Mouse (Mus musculus) limb, embryonic 10.5 days (tissue): ENCODE measurements around the gene Smtnl2. TPM values are rescaled to one million over a fixed set of nuclear protein-coding genes. Genes with fewer than 3 reads are reported as not detected.
A peak's percentile ranks its signal among the peaks of the same experiment; 100 is the strongest.
"Not testable (repeated sequence)": the region's sequence is repeated elsewhere in the genome, so short reads cannot be mapped to it uniquely, and the experiment has no call there.

Source experiments
- DNase-seq: peaks from one replicate; pipeline ENCODE4 v3.0.0-alpha.2; 2017; ENCODE audit warnings: low spot score
- H3K27ac ChIP-seq: fragments of 300-500 bp; sonication (generic); 2 replicates; pipeline ENCODE4 v1.5.1; 2016; ENCODE audit warnings: mild to moderate bottlenecking
- H3K27me3 ChIP-seq: fragments of 300-500 bp; sonication (generic); 2 replicates; pipeline ENCODE4 v1.6.1; 2016; ENCODE audit warnings: low read depth, mild to moderate bottlenecking; ENCODE audit not compliant: poor library complexity, severe bottlenecking
- H3K36me3 ChIP-seq: fragments of 300-500 bp; sonication (generic); 2 replicates; pipeline ENCODE4 v1.6.1; 2016; ENCODE audit warnings: mild to moderate bottlenecking, moderate library complexity
- H3K4me1 ChIP-seq: fragments of 300-500 bp; sonication (generic); 2 replicates; pipeline ENCODE4 v1.6.1; 2016
- H3K4me3 ChIP-seq: fragments of 300-500 bp; sonication (generic); 2 replicates; pipeline ENCODE4 v1.5.1; 2016; ENCODE audit warnings: mild to moderate bottlenecking, moderate library complexity
- H3K9me3 ChIP-seq: fragments of 300-500 bp; sonication (generic); replicated peaks from 2 replicates; pipeline ENCODE4 v1.6.1; 2016; ENCODE audit warnings: mild to moderate bottlenecking
- WGBS: fragments of 180-500 bp; shearing (Covaris S2); methylation state at CpG from one replicate; pipeline ENCODE4 v1.1.7; 2016; 5-methylcytosine and 5-hydroxymethylcytosine counted together
- polyA plus RNA-seq: library from polyadenylated mRNA; unstranded; fragments of >200 nt; fragmentation: Nextera tagmentation; extraction: Ambion mirVana; gene quantifications from 2 replicates; pipeline ENCODE4 v1.2.1, GENCODE M21; 2016

Smtnl2 gene
- polyA plus RNA-seq = 11.7 and 14.2 TPM in 2 replicates

DNA sequence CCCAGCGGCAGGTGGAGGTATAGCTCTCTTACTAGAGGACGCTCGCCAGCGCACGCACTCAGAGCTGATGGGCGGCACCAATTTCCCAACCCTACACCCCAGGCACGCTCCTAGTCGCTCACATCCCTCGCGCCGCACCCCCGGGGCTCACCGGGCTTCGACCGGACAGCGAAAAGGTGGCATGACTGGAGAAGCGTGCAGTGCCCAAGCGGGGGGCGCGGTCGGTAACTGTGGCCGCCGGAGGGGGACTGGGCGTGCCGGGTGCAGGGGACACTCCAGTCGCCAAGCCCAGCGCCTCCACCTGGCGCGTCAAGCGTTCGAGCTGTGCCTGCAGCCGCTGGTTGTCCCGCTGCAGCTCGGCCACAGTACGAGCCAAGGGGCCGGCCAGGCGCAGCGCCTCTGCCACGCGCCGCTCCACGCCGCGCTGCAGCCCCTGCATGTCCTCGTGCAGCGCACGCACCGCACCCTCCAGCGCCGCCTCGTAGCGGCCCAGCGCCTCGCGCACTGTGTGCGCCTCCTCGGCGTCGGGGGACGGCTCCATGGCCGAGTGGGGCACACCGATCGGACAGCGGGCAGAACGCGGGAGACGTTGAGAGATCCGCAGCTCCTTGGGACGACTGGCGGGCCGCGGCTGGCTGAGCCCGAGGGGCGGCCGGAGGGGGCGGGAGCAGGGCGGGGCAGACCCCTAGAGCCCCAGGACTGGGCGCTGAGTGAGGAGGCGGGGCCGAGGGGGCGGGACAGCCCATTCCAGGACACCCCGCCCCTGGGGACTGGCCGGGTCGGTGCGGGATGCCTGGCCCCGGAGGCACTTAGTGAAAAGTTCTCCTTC lies at the start of gene Smtnl2:
TSS of gene Smtnl2 (minus strand) at position 621 of the 829 bp plus-strand sequence.
- peak within 1 kb of the TSS; percentile 82 for H3K4me3 ChIP-seq
- peaks cover 78% of the 10 kb centered on the region for H3K27me3 ChIP-seq
- DNase-seq = peak; percentile 90
- peak within 1 kb of the TSS; percentile 82 for H3K27ac ChIP-seq
- peaks cover 53% of the 10 kb centered on the region for H3K4me1 ChIP-seq
- under 1% methylated on average over 85 of the region's 86 CpGs for WGBS
- H3K36me3 ChIP-seq = no peaks in the 10 kb centered on the region
- no peaks in the 10 kb centered on the region for H3K9me3 ChIP-seq

DNA sequence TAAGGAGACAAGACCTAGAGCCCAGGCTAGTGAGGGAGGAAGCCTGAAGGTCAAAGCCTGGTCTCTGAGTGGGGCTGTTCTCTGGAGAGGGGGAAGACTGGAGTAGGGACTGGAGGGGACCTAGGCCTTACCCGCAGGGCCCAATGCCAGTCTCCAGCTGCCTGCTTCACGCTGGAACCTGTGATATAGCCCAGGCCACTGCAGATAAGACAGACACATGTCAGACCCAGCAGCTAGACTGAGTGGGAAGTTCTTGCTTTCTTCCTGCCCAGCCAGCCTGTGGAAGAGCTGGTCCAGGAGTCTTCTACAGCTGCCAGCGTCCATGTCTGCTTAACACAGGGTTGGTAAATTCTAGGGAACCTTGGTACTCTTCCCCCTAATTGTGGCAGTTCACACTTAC lies 47.0 kb upstream of the Smtnl2 start:
- 80% methylated on average over 3 of the region's 3 CpGs for WGBS
- peak overlapping the region; percentile 42 for H3K27ac ChIP-seq
- no peaks in the 10 kb centered on the region for H3K9me3 ChIP-seq
- H3K4me1 ChIP-seq = peaks cover 17% of the 10 kb centered on the region
- no peaks in the 10 kb centered on the region for H3K27me3 ChIP-seq
- no peak overlapping the region for H3K4me3 ChIP-seq
- no peaks in the 10 kb centered on the region for H3K36me3 ChIP-seq
- no peak for DNase-seq

DNA sequence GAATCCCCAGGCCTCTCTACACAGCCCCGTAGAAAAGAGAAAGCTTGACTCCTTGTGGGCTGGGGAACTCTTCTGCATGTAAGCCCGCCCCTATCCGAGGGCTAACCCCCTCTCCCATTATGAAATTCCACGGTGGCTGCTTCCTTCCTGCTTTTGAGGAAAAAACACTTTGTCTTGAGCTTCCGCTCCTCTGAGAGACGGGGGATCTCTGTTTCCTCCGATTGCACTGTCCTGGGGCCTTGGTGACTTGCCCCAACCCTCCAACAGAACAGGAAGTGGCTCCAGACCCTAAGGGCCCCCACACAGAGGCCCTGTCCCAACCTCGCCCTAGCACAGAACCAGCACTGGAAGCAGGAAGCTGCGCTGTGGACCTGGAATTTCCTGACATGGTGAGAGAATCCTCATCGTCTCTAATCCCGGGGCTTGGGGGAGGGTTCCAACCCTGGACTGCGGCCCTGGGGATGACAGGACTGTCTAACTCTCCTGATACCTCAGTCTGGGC lies 46.5 kb upstream of the Smtnl2 start:
- peak overlapping the region; percentile 42 for H3K27ac ChIP-seq
- H3K4me1 ChIP-seq = peaks cover 17% of the 10 kb centered on the region
- no peak overlapping the region for H3K4me3 ChIP-seq
- H3K9me3 ChIP-seq = no peaks in the 10 kb centered on the region
- no peaks in the 10 kb centered on the region for H3K27me3 ChIP-seq
- no peak for DNase-seq
- WGBS = 74% methylated on average over 12 of the region's 12 CpGs
- peaks cover 4% of the 10 kb centered on the region for H3K36me3 ChIP-seq

DNA sequence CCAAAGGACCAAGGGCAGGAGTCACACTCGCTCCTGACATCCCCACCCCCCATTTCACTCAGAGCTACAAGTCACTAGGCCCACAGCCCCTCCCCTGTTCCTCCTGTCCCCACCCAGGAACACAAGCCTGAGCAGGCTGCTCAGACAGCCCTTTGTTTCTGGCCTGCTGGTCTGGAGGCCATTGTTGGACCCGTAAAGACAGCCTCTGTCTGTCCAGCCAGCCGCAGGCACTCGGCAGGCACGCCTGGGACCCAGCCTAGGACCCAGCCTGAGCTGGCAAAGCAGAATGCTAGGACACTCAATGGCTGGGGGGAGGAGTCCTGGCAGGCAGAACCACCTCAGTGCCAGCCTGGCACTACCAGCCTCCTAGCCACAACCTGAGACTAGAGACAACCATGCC lies 44.2 kb upstream of the Smtnl2 start:
- WGBS = 69% methylated on average over 5 of the region's 5 CpGs
- no peak for DNase-seq
- Histone ChIP-seq H3K9me3 (no peaks in the 10 kb centered on the region), H3K27ac (peak overlapping the region; percentile 61), H3K4me1 (peaks cover 21% of the 10 kb centered on the region), H3K4me3 (no peak overlapping the region), H3K36me3 (peaks cover 27% of the 10 kb centered on the region), H3K27me3 (no peaks in the 10 kb centered on the region)

DNA sequence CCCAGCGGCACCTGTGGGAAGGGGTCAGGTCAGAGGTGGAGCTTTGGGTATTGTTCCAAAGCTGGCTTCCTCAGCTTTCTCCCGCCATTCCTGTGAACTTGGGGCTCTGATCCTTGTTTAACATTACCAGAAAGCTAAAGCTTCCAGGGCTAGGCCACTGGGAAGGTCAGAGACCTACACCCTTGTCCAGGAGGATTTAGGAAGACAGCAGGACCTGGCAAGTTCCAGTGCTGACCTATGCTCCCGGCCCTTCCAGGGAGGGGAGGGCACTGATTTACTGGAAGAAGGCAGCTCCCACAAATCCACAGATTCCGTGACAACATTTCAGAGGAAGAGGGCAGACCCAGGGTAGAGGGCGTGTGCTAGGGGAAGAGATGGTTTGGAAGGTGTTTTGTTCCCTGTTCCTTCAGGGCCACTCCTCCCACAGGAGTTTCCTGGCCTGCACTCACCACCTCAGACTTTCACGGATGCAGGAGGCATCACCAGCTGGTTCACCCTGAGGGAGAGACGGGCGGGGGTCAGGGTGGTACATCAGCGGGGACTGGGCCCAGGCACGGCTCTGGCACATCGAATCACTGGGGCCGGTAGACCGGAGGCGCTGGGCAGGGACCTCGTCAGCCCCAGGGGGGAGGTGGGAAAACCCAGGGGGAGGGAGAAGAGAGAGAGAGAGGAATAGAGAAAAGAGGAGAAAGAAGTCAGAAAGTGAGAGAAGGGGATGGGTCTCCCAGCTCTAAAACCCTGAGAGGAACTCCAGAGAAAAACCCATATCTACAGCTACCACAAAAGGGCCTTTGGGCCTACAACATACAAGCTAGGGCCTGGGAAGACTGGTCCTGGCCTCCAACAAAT lies 41.8 kb upstream of the Smtnl2 start:
- DNase-seq = no peak
- Histone ChIP-seq H3K4me1 (peaks cover 18% of the 10 kb centered on the region), H3K27ac (no peak overlapping the region; the same call in 1 of the 2 replicates), H3K9me3 (no peaks in the 10 kb centered on the region), H3K4me3 (no peak overlapping the region), H3K36me3 (peaks cover 51% of the 10 kb centered on the region), H3K27me3 (no peaks in the 10 kb centered on the region)
- WGBS = 62% methylated on average over 15 of the region's 15 CpGs

DNA sequence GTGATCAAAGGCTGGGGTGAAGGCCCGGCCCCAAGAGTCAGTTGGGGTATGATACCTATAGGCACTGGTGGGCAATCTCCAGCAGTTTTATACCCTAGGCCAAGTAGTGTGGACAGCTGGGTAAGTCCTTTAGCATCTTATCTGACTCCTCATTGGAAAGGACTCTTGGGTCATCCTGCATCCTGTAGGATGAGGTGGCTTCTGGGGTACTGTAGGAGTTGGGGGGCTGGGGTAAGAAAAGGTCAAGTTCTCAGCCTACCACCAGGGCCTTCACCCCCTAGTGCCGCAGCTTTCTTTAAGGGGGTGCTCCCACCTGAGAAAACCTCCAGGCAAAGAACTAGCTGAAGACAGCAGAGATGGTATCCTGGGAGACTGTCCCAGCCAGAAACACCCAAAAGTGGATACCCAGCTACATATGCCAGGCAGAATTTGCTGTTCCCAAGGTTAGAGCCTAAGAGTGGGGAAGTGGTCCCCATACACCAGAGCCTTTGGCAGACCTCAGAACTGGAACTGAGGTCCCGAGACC lies 40.7 kb upstream of the Smtnl2 start:
- no peaks in the 10 kb centered on the region for H3K9me3 ChIP-seq
- no peak overlapping the region for H3K27ac ChIP-seq
- no peak overlapping the region for H3K4me3 ChIP-seq
- H3K36me3 ChIP-seq = peaks cover 62% of the 10 kb centered on the region
- no peaks in the 10 kb centered on the region for H3K27me3 ChIP-seq
- 85% methylated on average over 3 of the region's 3 CpGs for WGBS
- no peak for DNase-seq
- peaks cover 12% of the 10 kb centered on the region for H3K4me1 ChIP-seq

DNA sequence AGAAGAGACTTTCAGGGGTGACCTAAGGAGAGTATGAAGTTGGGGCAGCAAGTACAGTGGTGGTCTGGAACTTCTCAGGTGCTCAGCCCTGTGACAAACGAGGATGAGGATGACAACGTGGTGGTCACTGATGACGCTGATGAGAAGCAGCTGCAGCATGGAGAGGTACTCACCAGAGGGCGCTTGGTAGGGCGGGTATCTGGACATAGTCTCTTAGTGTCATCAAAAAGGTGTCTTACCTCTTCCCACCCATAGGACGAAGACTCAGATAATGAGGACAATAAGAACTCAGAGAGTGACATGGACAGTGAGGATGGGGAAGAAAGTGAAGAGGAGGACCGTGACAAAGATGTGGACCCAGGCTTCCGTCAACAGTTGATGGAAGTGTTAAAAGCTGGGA lies 36.0 kb upstream of the Smtnl2 start:
- DNase-seq = no peak
- Histone ChIP-seq H3K4me3 (no peak overlapping the region), H3K27ac (no peak overlapping the region), H3K27me3 (no peaks in the 10 kb centered on the region), H3K36me3 (peaks cover 100% of the 10 kb centered on the region), H3K4me1 (peaks cover 2% of the 10 kb centered on the region), H3K9me3 (no peaks in the 10 kb centered on the region)
- WGBS = 88% methylated on average over 8 of the region's 8 CpGs

DNA sequence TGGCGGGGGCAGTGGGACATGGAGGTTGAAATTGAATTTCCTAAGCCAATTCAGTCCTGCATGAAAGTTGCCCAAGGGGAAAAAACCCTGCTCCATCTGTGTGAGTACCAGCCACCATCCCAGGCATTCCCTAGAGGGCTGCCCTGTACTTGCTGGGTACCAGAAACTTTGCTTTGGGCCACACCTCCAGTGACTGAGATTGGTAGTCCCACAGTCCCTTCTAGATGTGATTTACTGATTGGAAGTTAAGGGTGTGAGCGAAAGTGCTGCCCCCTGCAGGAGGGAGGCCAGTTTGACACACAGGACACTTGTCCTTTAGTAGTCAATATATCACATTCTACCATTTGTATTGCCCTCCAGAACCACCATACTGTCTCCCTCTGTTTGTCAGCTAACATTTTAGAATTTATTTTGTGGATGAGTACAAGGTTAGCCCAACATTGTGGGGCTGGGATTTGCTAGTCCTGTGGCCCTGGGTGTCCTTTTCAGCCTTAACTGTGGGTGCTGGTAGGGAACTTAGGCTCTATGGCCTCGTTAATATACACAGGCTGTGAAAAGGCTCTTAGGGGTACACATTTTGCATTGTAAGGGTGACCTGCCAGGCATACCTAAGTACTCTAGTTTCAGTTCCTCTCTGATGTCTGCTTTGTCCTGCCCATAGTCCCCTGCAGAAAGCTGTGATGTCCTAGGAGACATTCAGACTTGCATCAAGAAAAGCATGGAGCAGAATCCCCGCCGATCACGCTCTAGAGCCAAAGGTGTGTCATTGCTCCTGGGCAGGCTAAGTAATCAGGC lies 35.0 kb upstream of the Smtnl2 start:
- DNase-seq = peak; percentile 61
- Histone ChIP-seq H3K27ac (no peak overlapping the region), H3K4me1 (peaks cover 9% of the 10 kb centered on the region), H3K27me3 (no peaks in the 10 kb centered on the region), H3K9me3 (no peaks in the 10 kb centered on the region), H3K36me3 (peaks cover 93% of the 10 kb centered on the region), H3K4me3 (no peak overlapping the region)
- 91% methylated on average over 6 of the region's 6 CpGs for WGBS

DNA sequence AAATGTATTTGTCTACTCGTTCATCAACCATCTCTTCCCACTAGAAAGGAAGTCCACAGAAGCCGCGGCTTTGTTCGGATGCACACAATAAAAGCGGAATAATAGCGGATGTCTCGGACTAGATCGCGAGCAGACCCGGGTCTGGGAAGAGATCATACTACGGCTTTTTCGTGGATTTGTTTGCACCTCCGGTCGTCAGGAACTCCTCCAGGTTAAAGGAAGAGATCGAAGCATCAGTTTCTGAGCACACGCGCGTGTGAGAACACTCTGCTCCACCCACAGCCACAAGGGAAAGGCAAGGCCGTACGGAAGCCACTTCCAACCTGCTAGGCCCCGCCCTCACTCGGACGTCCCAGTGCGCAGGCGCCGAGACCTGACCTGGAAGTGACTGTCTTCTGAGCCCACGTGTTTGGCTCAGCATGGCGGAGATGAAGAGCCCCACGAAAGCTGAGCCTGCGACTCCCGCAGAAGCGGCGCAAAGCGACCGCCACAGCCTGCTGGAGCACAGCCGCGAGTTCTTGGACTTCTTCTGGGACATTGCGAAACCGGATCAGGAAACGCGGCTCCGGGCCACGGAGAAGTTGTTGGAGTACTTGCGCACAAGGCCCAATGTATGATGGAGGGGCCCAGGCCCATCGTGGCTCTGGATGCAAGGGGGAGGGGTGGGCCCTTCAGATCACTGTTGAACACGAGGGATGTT lies 29.6 kb upstream of the Smtnl2 start, which contains the start of gene Mybbp1a:
TSS of gene Mybbp1a (plus strand) at position 391 of the 700 bp plus-strand sequence.
- Histone ChIP-seq H3K27me3 (no peaks in the 10 kb centered on the region), H3K4me1 (peaks cover 9% of the 10 kb centered on the region), H3K9me3 (no peaks in the 10 kb centered on the region), H3K36me3 (peaks cover 39% of the 10 kb centered on the region), H3K4me3 (peak within 1 kb of the TSS; percentile 77), H3K27ac (peak within 1 kb of the TSS; percentile 92)
- WGBS = under 1% methylated on average over 46 of the region's 46 CpGs
- peak; percentile 99 for DNase-seq

DNA sequence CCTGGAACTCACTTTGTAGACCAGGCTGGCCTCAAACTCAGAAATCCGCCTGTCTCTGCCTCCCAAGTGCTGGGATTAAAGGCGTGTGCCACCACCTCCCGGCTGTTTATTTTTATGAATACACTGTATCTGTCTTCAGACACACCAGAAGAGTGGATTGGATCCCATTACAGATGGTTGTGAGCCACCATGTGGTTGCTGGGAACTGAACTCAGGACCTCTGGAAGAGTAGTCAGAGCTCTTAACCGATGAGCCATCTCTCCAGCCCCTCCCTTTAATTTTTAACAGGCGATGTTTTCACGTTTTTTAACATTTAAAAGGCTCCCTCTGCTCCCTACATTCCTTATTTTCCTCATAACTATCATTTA lies 29.1 kb upstream of the Smtnl2 start:
- Histone ChIP-seq H3K27ac (peak overlapping the region; percentile 92), H3K36me3 (peaks cover 34% of the 10 kb centered on the region), H3K4me3 (peak overlapping the region; percentile 77)
- WGBS = 50% methylated on average over 6 of the region's 6 CpGs
- DNase-seq, H3K27me3 ChIP-seq, H3K4me1 ChIP-seq, H3K9me3 ChIP-seq: not testable (repeated sequence)

DNA sequence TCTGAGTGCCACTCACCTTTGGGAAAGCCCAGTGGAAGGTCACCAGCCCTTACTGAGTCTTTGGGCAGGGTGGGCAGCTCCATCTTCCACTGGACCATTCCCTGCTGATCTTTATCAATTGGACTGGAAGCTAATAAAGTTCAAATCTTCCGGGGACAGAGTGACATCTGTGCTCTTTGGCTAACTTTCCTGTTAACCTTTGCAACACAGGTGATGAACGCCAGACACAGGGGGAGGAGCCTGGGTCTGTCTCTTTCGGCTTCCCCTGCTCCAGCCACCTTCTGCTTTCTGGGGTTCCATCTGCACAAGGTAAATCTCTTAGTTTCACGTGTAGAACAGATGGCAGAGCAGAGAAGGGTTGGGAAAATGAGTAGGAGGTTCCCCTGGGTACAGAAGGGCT lies 26.9 kb upstream of the Smtnl2 start:
- no peaks in the 10 kb centered on the region for H3K9me3 ChIP-seq
- H3K27me3 ChIP-seq = no peaks in the 10 kb centered on the region
- H3K27ac ChIP-seq = no peak overlapping the region
- no peak overlapping the region for H3K4me3 ChIP-seq
- peaks cover 12% of the 10 kb centered on the region for H3K36me3 ChIP-seq
- peaks cover 9% of the 10 kb centered on the region for H3K4me1 ChIP-seq
- no peak for DNase-seq
- WGBS = 68% methylated on average over 4 of the region's 4 CpGs
